Mouse (Mus musculus) forebrain, postnatal 0 days (tissue): Measurements from ENCODE around the gene Gm3238. TPM values are rescaled to one million over a fixed set of nuclear protein-coding genes. Genes with fewer than 3 reads are reported as not detected.
"Not testable (repeated sequence)": the region's sequence is repeated elsewhere in the genome, so short reads cannot be mapped to it uniquely, and the experiment has no call there.

ENCODE experiments used
- ATAC-seq: fragments of 200-750 bp; cut with Nextera tagmentation; 2 replicates; pipeline ENCODE4 v1.8.0; 2017; ENCODE audit warnings: mild to moderate bottlenecking, moderate library complexity
- DNase-seq: peaks from one replicate; pipeline ENCODE4 v3.0.0-alpha.2; 2015
- H3K27ac ChIP-seq: fragments of 300-500 bp; sonication (generic); 2 replicates; pipeline ENCODE4 v1.5.1; 2014; ENCODE audit warnings: low read depth, mild to moderate bottlenecking, antibody characterized with exemption, low read length, moderate library complexity, mixed read lengths
- H3K27me3 ChIP-seq: fragments of 300-500 bp; sonication (generic); 2 replicates; pipeline ENCODE4 v1.6.1; 2014; ENCODE audit warnings: mild to moderate bottlenecking, low read length, mixed read lengths; ENCODE audit not compliant: insufficient read depth
- H3K36me3 ChIP-seq: fragments of 300-500 bp; sonication (generic); 2 replicates; pipeline ENCODE4 v1.6.1; 2014; ENCODE audit warnings: mild to moderate bottlenecking, moderate library complexity; ENCODE audit not compliant: insufficient read depth
- H3K4me1 ChIP-seq: fragments of 300-500 bp; sonication (generic); 2 replicates; pipeline ENCODE4 v1.6.1; 2014; ENCODE audit warnings: antibody characterized with exemption; ENCODE audit not compliant: insufficient read depth
- H3K4me2 ChIP-seq: fragments of 300-500 bp; sonication (generic); 2 replicates; pipeline ENCODE4 v1.6.1; 2014; ENCODE audit warnings: low read depth, mild to moderate bottlenecking, moderate library complexity
- H3K4me3 ChIP-seq: fragments of 300-500 bp; sonication (generic); 2 replicates; pipeline ENCODE4 v1.5.1; 2014; ENCODE audit warnings: low read depth, low read length, mixed read lengths
- H3K9ac ChIP-seq: fragments of 300-500 bp; sonication (generic); 2 replicates; pipeline ENCODE4 v1.6.1; 2014; ENCODE audit warnings: mild to moderate bottlenecking
- H3K9me3 ChIP-seq: fragments of 300-500 bp; sonication (generic); 2 replicates; pipeline ENCODE4 v1.6.1; 2016; ENCODE audit warnings: low read length
- CTCF ChIP-seq: sonication (generic); IDR thresholded peaks from 2 replicates; pipeline ENCODE4 v1.5.1; 2016; ENCODE audit warnings: antibody characterized with exemption, control low read depth, low read depth
- WGBS: fragments of 180-500 bp; shearing (Covaris S2); extraction: QIAGEN DNeasy Blood & Tissue Kit; methylation state at CpG from one replicate; pipeline ENCODE4 v1.1.7; 2014; 5-methylcytosine and 5-hydroxymethylcytosine counted together
- polyA plus RNA-seq: library from polyadenylated mRNA; unstranded; fragments of >200 nt; fragmentation: Nextera tagmentation; extraction: Ambion mirVana; gene quantifications from 2 replicates; pipeline ENCODE4 v1.2.1, GENCODE M21; 2015
- total RNA-seq: library from RNA; depleted of rRNA; stranded (reverse); fragments of >200 nt; gene quantifications from 2 replicates; pipeline ENCODE4 v1.2.3, GENCODE M21; 2014

Gm3238 gene
- total and polyA plus RNA-seq, 2 experiments from 2014 or later = not detected

GRCm38 (mm10) chr10:77798921-77799508 lies 27.9 kb upstream of the Gm3238 start, which contains the start of gene Gm19668:
Gene Gm19668 (minus strand): TSS chr10:77799133.
- ATAC-seq (no peak), DNase-seq (no peak)
- Histone ChIP-seq H3K27ac (no peak within 1 kb of the TSS), H3K4me3 (no peak within 1 kb of the TSS), H3K4me1 (no peaks in the 10 kb centered on the region), H3K4me2 (no peak within 1 kb of the TSS), H3K9ac (no peak within 1 kb of the TSS), H3K36me3 (no peaks in the 10 kb centered on the region), H3K9me3 (no peaks in the 10 kb centered on the region), H3K27me3 (no peaks in the 10 kb centered on the region)
- 61% methylated on average over 8 of the region's 8 CpGs for WGBS
- TF ChIP-seq CTCF = no peak

GRCm38 (mm10) chr10:77798164-77798920 lies 27.2 kb upstream of the Gm3238 start:
- not testable (repeated sequence) for H3K27me3 ChIP-seq, H3K9me3 ChIP-seq, H3K36me3 ChIP-seq, H3K9ac ChIP-seq, H3K4me2 ChIP-seq, H3K27ac ChIP-seq, H3K4me3 ChIP-seq, H3K4me1 ChIP-seq, ATAC-seq, DNase-seq
- 54% methylated on average over 2 of the region's 3 CpGs for WGBS

GRCm38 (mm10) chr10:77797677-77798076 lies 26.6 kb upstream of the Gm3238 start:
- TF ChIP-seq CTCF = no peak
- Histone ChIP-seq H3K4me3 (no peak overlapping the region), H3K4me1 (no peaks in the 10 kb centered on the region), H3K27ac (no peak overlapping the region), H3K36me3 (no peaks in the 10 kb centered on the region), H3K27me3 (no peaks in the 10 kb centered on the region), H3K4me2 (no peak overlapping the region), H3K9ac (no peak overlapping the region), H3K9me3 (no peaks in the 10 kb centered on the region)
- DNase-seq (no peak), ATAC-seq (no peak)
- WGBS = 12% methylated on average over 3 of the region's 3 CpGs

- ATAC-seq (no peak), DNase-seq (no peak)
- Histone ChIP-seq H3K9me3 (no peaks in the 10 kb centered on the region), H3K4me2 (no peak within 1 kb of the TSS), H3K27ac (no peak within 1 kb of the TSS), H3K4me1 (no peaks in the 10 kb centered on the region), H3K4me3 (no peak within 1 kb of the TSS), H3K9ac (no peak within 1 kb of the TSS), H3K36me3 (no peaks in the 10 kb centered on the region), H3K27me3 (no peaks in the 10 kb centered on the region)
- WGBS = 48% methylated on average over 2 of the region's 2 CpGs
- no peak for TF ChIP-seq CTCF
Measured at GRCm38 (mm10) chr10:77794976-77795375, 23.9 kb upstream of the Gm3238 start, which contains the start of gene Gm9639. Gene Gm9639 (minus strand): TSS chr10:77795076.

GRCm38 (mm10) chr10:77788621-77789020 lies 17.5 kb upstream of the Gm3238 start:
- H3K27ac ChIP-seq = no peak overlapping the region
- no peaks in the 10 kb centered on the region for H3K27me3 ChIP-seq
- DNase-seq (no peak), ATAC-seq (no peak)
- WGBS = 83% methylated on average over 2 of the region's 2 CpGs
- no peaks in the 10 kb centered on the region for H3K9me3 ChIP-seq
- no peaks in the 10 kb centered on the region for H3K36me3 ChIP-seq
- TF ChIP-seq CTCF = no peak
- no peaks in the 10 kb centered on the region for H3K4me1 ChIP-seq
- no peak overlapping the region for H3K4me3 ChIP-seq
- H3K4me2 ChIP-seq = no peak overlapping the region
- no peak overlapping the region for H3K9ac ChIP-seq

GRCm38 (mm10) chr10:77787876-77788275 lies 16.8 kb upstream of the Gm3238 start, which contains the start of gene Gm7137:
Gene Gm7137 (minus strand): TSS chr10:77788200.
- H3K36me3 ChIP-seq, DNase-seq, H3K4me3 ChIP-seq, H3K4me2 ChIP-seq, H3K9ac ChIP-seq, H3K27ac ChIP-seq, H3K9me3 ChIP-seq, ATAC-seq, H3K27me3 ChIP-seq, H3K4me1 ChIP-seq: not testable (repeated sequence)
- WGBS = 67% methylated on average over 1 of the region's 1 CpGs

GRCm38 (mm10) chr10:77783396-77783795 lies 12.3 kb upstream of the Gm3238 start:
- H3K27ac ChIP-seq, DNase-seq, ATAC-seq, H3K36me3 ChIP-seq, H3K4me1 ChIP-seq, H3K4me2 ChIP-seq, H3K27me3 ChIP-seq, H3K9me3 ChIP-seq, H3K4me3 ChIP-seq, H3K9ac ChIP-seq: not testable (repeated sequence)
- WGBS = 67% methylated on average over 1 of the region's 3 CpGs

GRCm38 (mm10) chr10:77782442-77782841 lies 11.3 kb upstream of the Gm3238 start, which contains the start of gene Gm3250:
Gene Gm3250 (minus strand): TSS chr10:77782542.
- not testable (repeated sequence) for H3K27me3 ChIP-seq, ATAC-seq, H3K36me3 ChIP-seq, H3K27ac ChIP-seq, H3K9me3 ChIP-seq, H3K4me2 ChIP-seq, H3K4me1 ChIP-seq, H3K4me3 ChIP-seq, H3K9ac ChIP-seq, DNase-seq
- WGBS = no CpG with 5 or more reads among the region's 1 CpGs

GRCm38 (mm10) chr10:77776844-77777243 lies 5.7 kb upstream of the Gm3238 start, which contains the start of gene Gm7138:
Gene Gm7138 (minus strand): TSS chr10:77776944.
- not testable (repeated sequence) for H3K4me3 ChIP-seq, H3K36me3 ChIP-seq, H3K27me3 ChIP-seq, H3K9me3 ChIP-seq, H3K4me2 ChIP-seq, H3K27ac ChIP-seq, DNase-seq, ATAC-seq, H3K9ac ChIP-seq, H3K4me1 ChIP-seq
- 45% methylated on average over 1 of the region's 1 CpGs for WGBS

GRCm38 (mm10) chr10:77772142-77772541 lies 1.0 kb upstream of the Gm3238 start:
- H3K4me3 ChIP-seq, H3K4me2 ChIP-seq, H3K27ac ChIP-seq, DNase-seq, H3K9ac ChIP-seq, H3K4me1 ChIP-seq, H3K36me3 ChIP-seq, H3K9me3 ChIP-seq, ATAC-seq, H3K27me3 ChIP-seq: not testable (repeated sequence)
- 100% methylated on average over 1 of the region's 3 CpGs for WGBS
